Mouse (Mus musculus) lung, postnatal 0 days (tissue): ENCODE measurements around the gene Eif2b3. TPM values are rescaled to one million over a fixed set of nuclear protein-coding genes. Genes with fewer than 3 reads are reported as not detected.

Source experiments
- ATAC-seq: fragments of 200-750 bp; cut with Nextera tagmentation; 2 replicates; pipeline ENCODE4 v1.8.0; 2017; ENCODE audit warnings: moderate library complexity
- DNase-seq: peaks from one replicate; pipeline ENCODE4 v3.0.0-alpha.2; 2016; ENCODE audit warnings: low spot score
- H3K27ac ChIP-seq: fragments of 300-500 bp; sonication (generic); 2 replicates; pipeline ENCODE4 v1.5.1; 2014; ENCODE audit warnings: antibody characterized with exemption, mild to moderate bottlenecking, low read length, mixed read lengths
- H3K27me3 ChIP-seq: fragments of 300-500 bp; sonication (generic); replicated peaks from 2 replicates; pipeline ENCODE4 v1.6.1; 2014; ENCODE audit warnings: low read length, mixed read lengths; ENCODE audit not compliant: insufficient read depth
- H3K36me3 ChIP-seq: fragments of 300-500 bp; sonication (generic); 2 replicates; pipeline ENCODE4 v1.6.1; 2014; ENCODE audit warnings: low read length, mixed read lengths; ENCODE audit not compliant: insufficient read depth
- H3K4me1 ChIP-seq: fragments of 300-500 bp; sonication (generic); 2 replicates; pipeline ENCODE4 v1.6.1; 2014; ENCODE audit warnings: antibody characterized with exemption, low read depth, low read length, mixed read lengths; ENCODE audit not compliant: insufficient read depth
- H3K4me2 ChIP-seq: fragments of 300-500 bp; sonication (generic); replicated peaks from 2 replicates; pipeline ENCODE4 v1.6.1; 2014; ENCODE audit warnings: low read depth, mild to moderate bottlenecking, low read length, moderate library complexity, mixed read lengths
- H3K4me3 ChIP-seq: fragments of 300-500 bp; sonication (generic); 2 replicates; pipeline ENCODE4 v1.5.1; 2014; ENCODE audit warnings: low read depth, low read length
- H3K9ac ChIP-seq: fragments of 300-500 bp; sonication (generic); replicated peaks from 2 replicates; pipeline ENCODE4 v1.6.1; 2014; ENCODE audit warnings: low read depth, mild to moderate bottlenecking
- H3K9me3 ChIP-seq: fragments of 300-500 bp; sonication (generic); 2 replicates; pipeline ENCODE4 v1.6.1; 2016; ENCODE audit warnings: low read length, mixed read lengths
- CTCF ChIP-seq: IDR thresholded peaks from 2 replicates; pipeline ENCODE4 v1.5.1; 2016; ENCODE audit warnings: antibody characterized with exemption, mild to moderate bottlenecking
- EP300 ChIP-seq: IDR thresholded peaks from 2 replicates; pipeline ENCODE4 v1.6.1; 2016; ENCODE audit warnings: antibody characterized with exemption, mild to moderate bottlenecking, control low read depth
- WGBS: fragments of 180-500 bp; shearing (Covaris S2); extraction: QIAGEN DNeasy Blood & Tissue Kit; methylation state at CpG from one replicate; pipeline ENCODE4 v1.1.7; 2014; 5-methylcytosine and 5-hydroxymethylcytosine counted together
- polyA plus RNA-seq: library from polyadenylated mRNA; unstranded; fragments of >200 nt; fragmentation: Nextera tagmentation; extraction: Ambion mirVana; gene quantifications from 2 replicates; pipeline ENCODE4 v1.2.1, GENCODE M21; 2015

The Eif2b3 gene
- polyA plus RNA-seq, 1 experiment from 2014 or later, result 21.9 TPM

DNA sequence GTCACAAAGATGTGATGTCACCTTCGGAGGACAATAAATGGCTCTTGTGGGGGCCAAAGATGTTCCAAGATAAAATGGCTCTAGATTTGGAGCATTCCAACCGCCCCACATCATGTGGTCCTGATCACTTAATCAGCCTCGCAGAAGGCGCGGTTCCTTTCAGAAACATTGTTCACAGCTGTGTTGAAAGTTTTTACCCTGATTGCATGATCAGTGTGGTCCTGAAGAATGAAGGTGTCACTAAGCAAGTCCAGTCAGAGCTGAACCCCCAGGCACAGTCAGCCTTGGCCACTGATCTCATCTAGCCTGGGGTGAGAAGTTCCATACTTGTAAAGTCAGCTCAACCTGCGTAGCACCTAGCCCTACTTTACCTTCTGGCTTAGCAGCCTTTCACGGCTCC, 98.7 kb downstream of the Eif2b3 start:
- no peak overlapping the region for H3K4me2 ChIP-seq
- 87% methylated on average over 7 of the region's 7 CpGs for WGBS
- TF ChIP-seq EP300 (no peak), CTCF (no peak)

DNA sequence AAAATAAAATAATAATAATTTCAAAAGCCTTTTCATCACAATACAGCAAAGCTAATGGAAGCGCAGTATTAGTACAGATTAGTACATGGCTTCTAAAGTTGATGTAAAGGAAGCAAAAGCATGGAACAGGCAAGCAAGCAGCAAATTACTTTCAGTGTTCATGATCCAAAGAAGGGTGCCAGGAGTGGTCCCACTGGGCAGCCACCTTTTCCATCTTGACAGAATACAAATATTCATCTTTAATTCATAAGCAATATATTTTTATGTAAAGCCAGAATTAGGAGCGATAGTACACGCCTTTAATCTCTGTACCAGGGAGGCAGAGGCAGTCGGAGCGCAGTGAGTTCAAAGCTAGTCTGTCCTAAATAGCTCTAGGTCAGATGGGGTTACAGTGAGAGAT, 100.4 kb downstream of the Eif2b3 start:
- Histone ChIP-seq H3K9ac (no peak overlapping the region), H3K27me3 (no peaks in the 10 kb centered on the region), H3K4me3 (no peak overlapping the region), H3K4me1 (peaks cover 3% of the 10 kb centered on the region; the same call in 1 of the 2 replicates), H3K4me2 (peak overlapping the region; percentile 99), H3K36me3 (no peaks in the 10 kb centered on the region), H3K27ac (peak overlapping the region; percentile 92), H3K9me3 (no peaks in the 10 kb centered on the region)
- TF ChIP-seq EP300 (no peak), CTCF (no peak)
- WGBS, result 73% methylated on average over 5 of the region's 5 CpGs
- no peak for DNase-seq
- ATAC-seq, result no peak

More for the DNA sequence above, 98.7 kb downstream of the Eif2b3 start:
- Histone ChIP-seq H3K36me3 (no peaks in the 10 kb centered on the region), H3K4me1 (no peaks in the 10 kb centered on the region; the same call in 1 of the 2 replicates), H3K27me3 (no peaks in the 10 kb centered on the region), H3K9me3 (no peaks in the 10 kb centered on the region), H3K27ac (no peak overlapping the region), H3K4me3 (no peak overlapping the region), H3K9ac (no peak overlapping the region)
- ATAC-seq (no peak), DNase-seq (no peak)

DNA sequence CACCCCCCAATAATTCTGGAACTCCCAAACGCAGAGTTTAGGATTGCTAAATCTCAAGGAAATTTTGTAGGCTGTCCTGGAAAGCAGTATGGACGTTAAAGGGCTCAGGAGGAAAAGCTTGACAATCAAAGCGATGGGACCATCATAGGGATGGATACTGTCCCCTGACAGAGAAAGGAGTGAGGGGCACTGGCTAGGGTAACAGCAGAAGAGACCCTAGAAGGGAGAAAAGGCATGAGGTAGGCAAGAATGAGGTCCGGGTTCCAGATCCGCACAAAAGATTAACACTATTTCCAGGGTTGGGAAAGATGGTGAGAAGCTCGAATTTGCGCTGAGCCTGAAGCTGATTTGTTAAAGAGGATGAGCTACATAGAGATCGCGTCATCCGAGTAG, 100.8 kb downstream of the Eif2b3 start:
- H3K4me1 ChIP-seq, result peaks cover 6% of the 10 kb centered on the region
- ATAC-seq, result no peak
- H3K9me3 ChIP-seq, result no peaks in the 10 kb centered on the region
- no peak for TF ChIP-seq EP300
- no peak for TF ChIP-seq CTCF
- 3% methylated on average over 10 of the region's 10 CpGs for WGBS
- H3K27me3 ChIP-seq, result no peaks in the 10 kb centered on the region
- H3K27ac ChIP-seq, result peak overlapping the region; percentile 92
- peak overlapping the region; percentile 99 for H3K4me2 ChIP-seq
- H3K9ac ChIP-seq, result peak overlapping the region; percentile 39; the same call in 1 of the 2 replicates
- H3K36me3 ChIP-seq, result no peaks in the 10 kb centered on the region
- H3K4me3 ChIP-seq, result peak overlapping the region; percentile 66
- no peak for DNase-seq

DNA sequence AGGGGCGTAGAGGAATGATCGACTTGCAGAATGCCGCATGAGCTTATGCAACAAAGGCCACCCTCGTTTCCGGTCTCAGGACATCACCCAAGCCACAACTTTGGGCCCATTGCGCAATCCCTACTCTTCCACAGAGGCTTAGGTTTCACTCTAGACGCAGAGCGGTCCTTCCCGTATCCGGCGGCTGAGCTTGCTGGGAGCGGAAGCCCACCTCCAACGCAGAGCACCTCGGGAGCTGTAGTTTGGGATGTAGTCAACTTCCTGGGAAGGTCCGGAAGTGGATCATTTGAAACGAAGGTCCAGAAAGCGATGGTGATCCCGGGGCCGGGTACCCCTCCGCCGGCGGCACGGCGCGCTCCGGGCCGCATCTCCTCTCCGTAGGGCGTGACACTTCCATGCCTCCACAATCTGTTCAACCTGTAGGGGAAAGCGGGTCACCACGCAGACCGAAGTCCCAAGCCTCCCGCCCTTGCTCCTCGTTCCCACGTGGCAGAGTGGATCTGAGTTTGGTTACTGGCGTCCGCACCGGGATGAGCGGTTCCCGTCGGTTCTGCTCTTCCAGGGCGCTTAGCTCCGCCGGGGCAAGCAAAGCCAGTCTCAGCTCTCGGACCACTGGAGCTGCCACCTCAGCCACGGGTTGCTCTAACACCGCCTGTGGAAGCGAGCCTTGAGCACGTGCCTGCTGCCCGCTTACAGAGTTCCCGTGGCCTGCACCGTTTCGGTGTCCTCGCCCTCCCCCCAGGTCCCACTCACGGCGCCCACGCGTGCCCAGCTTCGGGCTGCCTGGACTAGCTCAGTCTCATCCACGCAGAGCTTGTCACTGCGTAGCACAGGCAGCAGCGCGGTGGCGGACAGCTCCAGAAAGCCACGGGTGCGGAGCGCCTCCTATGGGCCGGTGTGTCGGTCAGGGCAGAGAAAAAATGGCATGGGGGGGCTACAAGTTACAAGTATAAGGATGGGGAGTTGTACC, 101.5 kb downstream of the Eif2b3 start:
- H3K36me3 ChIP-seq, result no peaks in the 10 kb centered on the region
- WGBS, result under 1% methylated on average over 69 of the region's 69 CpGs
- H3K9ac ChIP-seq, result peak overlapping the region; percentile 48
- peak overlapping the region; percentile 66 for H3K4me3 ChIP-seq
- H3K27me3 ChIP-seq, result no peaks in the 10 kb centered on the region
- peak overlapping the region; percentile 92 for H3K27ac ChIP-seq
- H3K9me3 ChIP-seq, result no peaks in the 10 kb centered on the region
- peak overlapping the region; percentile 99 for H3K4me2 ChIP-seq
- TF ChIP-seq CTCF (peak; percentile 97), EP300 (peak; percentile 95)
- DNase-seq (peak; percentile 99), ATAC-seq (peak; percentile 96)
- H3K4me1 ChIP-seq, result peaks cover 13% of the 10 kb centered on the region

DNA sequence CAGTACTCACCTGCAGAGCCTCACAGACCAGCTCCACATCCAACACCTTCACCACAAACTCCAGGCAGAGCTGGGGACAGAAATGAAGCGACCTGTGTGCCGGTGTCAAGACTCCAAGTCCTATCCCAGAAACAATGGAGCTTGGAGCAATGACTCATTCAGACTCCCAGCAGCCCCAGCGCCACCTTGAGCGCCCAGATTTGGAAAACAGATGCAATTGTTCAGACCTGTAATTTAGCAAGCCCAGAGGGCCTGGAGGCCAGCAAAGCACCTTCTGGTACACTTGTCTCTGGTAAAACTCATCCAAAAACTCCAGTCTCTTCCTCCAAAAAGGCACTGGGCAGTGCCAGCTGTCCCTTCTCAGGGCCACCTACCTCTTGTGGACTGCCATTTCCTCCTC, 103.0 kb downstream of the Eif2b3 start:
- DNase-seq, result no peak
- no peak for ATAC-seq
- H3K4me2 ChIP-seq, result no peak overlapping the region
- no peaks in the 10 kb centered on the region for H3K36me3 ChIP-seq
- no peaks in the 10 kb centered on the region for H3K9me3 ChIP-seq
- H3K4me1 ChIP-seq, result peaks cover 20% of the 10 kb centered on the region
- H3K9ac ChIP-seq, result no peak overlapping the region
- H3K4me3 ChIP-seq, result no peak overlapping the region
- TF ChIP-seq CTCF (no peak), EP300 (no peak)
- H3K27me3 ChIP-seq, result no peaks in the 10 kb centered on the region
- no peak overlapping the region for H3K27ac ChIP-seq
- WGBS, result 72% methylated on average over 4 of the region's 4 CpGs

DNA sequence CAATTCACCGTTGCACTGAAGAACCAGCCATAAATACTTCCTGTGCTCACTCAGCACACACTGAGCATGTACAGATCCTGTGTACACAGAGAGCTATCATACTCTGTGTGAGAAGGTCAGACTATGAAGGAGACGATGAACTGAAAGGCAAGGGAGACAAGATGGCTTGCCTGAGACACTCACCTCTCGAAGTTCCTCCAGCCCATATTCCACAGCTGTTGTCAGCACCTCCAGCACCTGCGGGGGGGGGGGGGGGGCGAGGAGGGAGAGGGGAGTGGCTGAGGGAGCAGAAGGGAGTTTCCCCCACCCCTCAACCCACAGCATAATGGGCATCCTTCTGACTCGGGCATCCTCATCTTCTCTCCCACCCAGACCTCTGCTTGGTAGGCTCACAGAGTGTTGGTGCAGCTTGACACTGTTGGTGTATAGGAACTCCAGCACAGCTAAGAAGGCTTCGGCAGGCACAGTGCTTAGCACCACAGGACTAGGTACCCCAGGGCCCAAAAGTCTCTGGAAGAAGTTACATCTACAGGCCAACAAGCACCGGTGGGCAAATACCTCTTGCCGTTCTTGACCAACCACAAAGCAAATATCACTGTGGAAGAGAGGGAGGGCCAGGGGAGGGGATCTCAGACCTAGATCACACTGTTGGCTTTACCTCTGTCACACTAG, 104.5 kb downstream of the Eif2b3 start:
- no peaks in the 10 kb centered on the region for H3K27me3 ChIP-seq
- 61% methylated on average over 7 of the region's 9 CpGs for WGBS
- no peak overlapping the region for H3K9ac ChIP-seq
- no peaks in the 10 kb centered on the region for H3K36me3 ChIP-seq
- H3K4me1 ChIP-seq, result peaks cover 20% of the 10 kb centered on the region
- no peak overlapping the region for H3K4me2 ChIP-seq
- H3K27ac ChIP-seq, result no peak overlapping the region
- no peak for DNase-seq
- TF ChIP-seq CTCF (no peak), EP300 (no peak)
- H3K9me3 ChIP-seq, result no peaks in the 10 kb centered on the region
- ATAC-seq, result no peak
- H3K4me3 ChIP-seq, result no peak overlapping the region
